Mouse (Mus musculus) midbrain, postnatal 0 days (tissue): ENCODE measurements around the gene Ocln. TPM values are rescaled to one million over a fixed set of nuclear protein-coding genes. Genes with fewer than 3 reads are reported as not detected.
A peak's percentile ranks its signal among the peaks of the same experiment; 100 is the strongest.

ENCODE experiments used
- ATAC-seq: fragments of 200-750 bp; cut with Nextera tagmentation; 2 replicates; pipeline ENCODE4 v1.8.0; 2017; ENCODE audit warnings: moderate number of reproducible peaks, mild to moderate bottlenecking, moderate TSS enrichment, moderate library complexity; ENCODE audit not compliant: low FRiP score
- DNase-seq: peaks from one replicate; pipeline ENCODE4 v3.0.0-alpha.2; 2015; ENCODE audit warnings: low spot score
- H3K27ac ChIP-seq: fragments of 300-500 bp; sonication (generic); 2 replicates; pipeline ENCODE4 v1.5.1; 2014; ENCODE audit warnings: low read depth, mild to moderate bottlenecking, low read length, mixed read lengths
- H3K27me3 ChIP-seq: fragments of 300-500 bp; sonication (generic); 2 replicates; pipeline ENCODE4 v1.6.1; 2014; ENCODE audit warnings: low read length, control low read depth, mixed read lengths; ENCODE audit not compliant: insufficient read depth
- H3K36me3 ChIP-seq: fragments of 300-500 bp; sonication (generic); 2 replicates; pipeline ENCODE4 v1.6.1; 2014; ENCODE audit warnings: low read length, control low read depth, mixed read lengths; ENCODE audit not compliant: insufficient read depth
- H3K4me1 ChIP-seq: fragments of 300-500 bp; sonication (generic); 2 replicates; pipeline ENCODE4 v1.6.1; 2014; ENCODE audit warnings: mild to moderate bottlenecking, control low read depth, antibody characterized with exemption, low read length, mixed read lengths; ENCODE audit not compliant: insufficient read depth
- H3K4me2 ChIP-seq: fragments of 300-500 bp; sonication (generic); 2 replicates; pipeline ENCODE4 v1.6.1; 2014; ENCODE audit warnings: low read depth, mild to moderate bottlenecking, low read length, mixed read lengths; ENCODE audit not compliant: poor library complexity, severe bottlenecking
- H3K4me3 ChIP-seq: fragments of 300-500 bp; sonication (generic); 2 replicates; pipeline ENCODE4 v1.5.1; 2014; ENCODE audit warnings: low read depth, mild to moderate bottlenecking, low read length, moderate library complexity
- H3K9ac ChIP-seq: fragments of 300-500 bp; sonication (generic); replicated peaks from 2 replicates; pipeline ENCODE4 v1.6.1; 2014; ENCODE audit warnings: mild to moderate bottlenecking, low read length, moderate library complexity, mixed read lengths; ENCODE audit not compliant: poor library complexity, severe bottlenecking
- H3K9me3 ChIP-seq: fragments of 300-500 bp; sonication (generic); 2 replicates; pipeline ENCODE4 v1.6.1; 2016; ENCODE audit warnings: low read length, control low read depth
- CTCF ChIP-seq: IDR thresholded peaks from 2 replicates; pipeline ENCODE4 v1.5.1; 2016; ENCODE audit warnings: antibody characterized with exemption, mild to moderate bottlenecking
- WGBS: fragments of 180-500 bp; shearing (Covaris S2); extraction: QIAGEN DNeasy Blood & Tissue Kit; methylation state at CpG from one replicate; pipeline ENCODE4 v1.1.7; 2014; 5-methylcytosine and 5-hydroxymethylcytosine counted together
- polyA plus RNA-seq: library from polyadenylated mRNA; unstranded; fragments of >200 nt; fragmentation: Nextera tagmentation; extraction: Ambion mirVana; gene quantifications from 2 replicates; pipeline ENCODE4 v1.2.1, GENCODE M21; 2015
- total RNA-seq: library from RNA; depleted of rRNA; stranded (reverse); fragments of >200 nt; gene quantifications from 2 replicates; pipeline ENCODE4 v1.2.3, GENCODE M21; 2014; rRNA removed

Gene Ocln
- total RNA-seq, result 12.4 and 12.7 TPM in 2 replicates
- polyA plus RNA-seq, result 9.0 and 9.7 TPM in 2 replicates

- under 1% methylated on average over 43 of the region's 45 CpGs for WGBS
- Histone ChIP-seq H3K4me1 (no peaks in the 10 kb centered on the region), H3K9me3 (no peaks in the 10 kb centered on the region), H3K9ac (peak within 1 kb of the TSS; percentile 65), H3K27me3 (peaks cover 33% of the 10 kb centered on the region), H3K4me2 (peak within 1 kb of the TSS; percentile 100), H3K27ac (no peak within 1 kb of the TSS), H3K36me3 (no peaks in the 10 kb centered on the region), H3K4me3 (peak within 1 kb of the TSS; percentile 83)
- ATAC-seq, result peak; percentile 82
- TF ChIP-seq CTCF, result no peak
- peak; percentile 40 for DNase-seq
Observed at GRCm38 (mm10) chr13:100552369-100553041, at the start of gene Ocln. Ocln (minus strand) TSS chr13:100552718.

- Histone ChIP-seq H3K9me3 (no peaks in the 10 kb centered on the region), H3K4me3 (no peak overlapping the region), H3K27me3 (no peaks in the 10 kb centered on the region), H3K27ac (no peak overlapping the region), H3K36me3 (no peaks in the 10 kb centered on the region), H3K9ac (no peak overlapping the region), H3K4me1 (no peaks in the 10 kb centered on the region), H3K4me2 (no peak overlapping the region)
- WGBS, result 75% methylated on average over 8 of the region's 8 CpGs
- ATAC-seq, result no peak
- no peak for DNase-seq
- no peak for TF ChIP-seq CTCF
Observed at GRCm38 (mm10) chr13:100601034-100601433, 48.5 kb upstream of the Ocln start.

GRCm38 (mm10) chr13:100600317-100600716, 47.8 kb upstream of the Ocln start:
- no peak for DNase-seq
- Histone ChIP-seq H3K9me3 (no peaks in the 10 kb centered on the region), H3K27ac (no peak overlapping the region), H3K27me3 (no peaks in the 10 kb centered on the region), H3K4me1 (no peaks in the 10 kb centered on the region), H3K36me3 (no peaks in the 10 kb centered on the region), H3K9ac (no peak overlapping the region), H3K4me2 (no peak overlapping the region), H3K4me3 (no peak overlapping the region)
- ATAC-seq, result no peak
- TF ChIP-seq CTCF, result no peak
- WGBS, result 78% methylated on average over 12 of the region's 12 CpGs

- 86% methylated on average over 9 of the region's 9 CpGs for WGBS
- no peak overlapping the region for H3K27ac ChIP-seq
- no peaks in the 10 kb centered on the region for H3K27me3 ChIP-seq
- no peak for TF ChIP-seq CTCF
- DNase-seq (no peak), ATAC-seq (no peak)
- H3K4me3 ChIP-seq, result no peak overlapping the region
- no peaks in the 10 kb centered on the region for H3K36me3 ChIP-seq
- H3K9ac ChIP-seq, result no peak overlapping the region
- H3K4me2 ChIP-seq, result no peak overlapping the region
- H3K4me1 ChIP-seq, result no peaks in the 10 kb centered on the region
- no peaks in the 10 kb centered on the region for H3K9me3 ChIP-seq
Observed at GRCm38 (mm10) chr13:100597284-100597683, 44.8 kb upstream of the Ocln start.

GRCm38 (mm10) chr13:100595552-100595885, 43.0 kb upstream of the Ocln start:
- no peak for ATAC-seq
- no peak for TF ChIP-seq CTCF
- no peak overlapping the region for H3K9ac ChIP-seq
- no peak overlapping the region for H3K4me2 ChIP-seq
- H3K4me3 ChIP-seq, result no peak overlapping the region
- no peaks in the 10 kb centered on the region for H3K4me1 ChIP-seq
- no peaks in the 10 kb centered on the region for H3K9me3 ChIP-seq
- no peaks in the 10 kb centered on the region for H3K36me3 ChIP-seq
- H3K27ac ChIP-seq, result no peak overlapping the region
- WGBS, result 87% methylated on average over 3 of the region's 3 CpGs
- DNase-seq, result no peak
- no peaks in the 10 kb centered on the region for H3K27me3 ChIP-seq

GRCm38 (mm10) chr13:100594838-100595551, 42.5 kb upstream of the Ocln start:
- Histone ChIP-seq H3K4me3 (no peak overlapping the region), H3K9ac (no peak overlapping the region), H3K36me3 (no peaks in the 10 kb centered on the region), H3K4me1 (no peaks in the 10 kb centered on the region), H3K27me3 (no peaks in the 10 kb centered on the region), H3K27ac (no peak overlapping the region), H3K4me2 (no peak overlapping the region), H3K9me3 (no peaks in the 10 kb centered on the region)
- ATAC-seq (no peak), DNase-seq (no peak)
- TF ChIP-seq CTCF, result no peak
- WGBS, result 78% methylated on average over 5 of the region's 5 CpGs
